Mouse (Mus musculus): ENCODE results near the gene Ube2c. TPM values are rescaled to one million over a fixed set of nuclear protein-coding genes. Genes with fewer than 3 reads are reported as not detected.

The Ube2c gene
- polyA plus RNA-seq, 1 experiment, result 1.4 TPM

DNA sequence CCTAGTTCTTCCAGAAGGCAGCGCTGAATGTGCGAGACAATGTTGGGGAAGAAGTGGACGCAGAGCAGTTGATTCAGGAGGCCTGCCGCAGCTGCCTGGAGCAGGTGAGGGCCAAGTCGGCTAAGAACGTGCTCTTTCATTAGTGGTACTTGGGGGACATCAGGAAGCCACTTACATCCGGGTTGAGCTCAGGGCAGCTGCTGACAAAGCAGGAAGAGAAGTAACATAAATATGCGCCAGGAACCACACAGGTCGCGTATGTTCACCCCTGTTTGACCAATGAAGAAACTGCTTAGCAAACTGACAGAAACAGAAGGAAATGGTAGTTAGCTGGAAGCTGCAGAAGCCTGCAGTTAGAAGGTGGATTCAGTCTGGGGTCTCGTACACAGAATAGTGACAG, 15.6 kb upstream of the Ube2c start:
- no peaks in the 10 kb centered on the region for H3K4me1 ChIP-seq (ENCODE audit: control insufficient read depth, insufficient read depth, insufficient read length, low read length)
- no peak overlapping the region for H3K27ac ChIP-seq (replicated peaks; ENCODE audit: low read depth, low read length)

DNA sequence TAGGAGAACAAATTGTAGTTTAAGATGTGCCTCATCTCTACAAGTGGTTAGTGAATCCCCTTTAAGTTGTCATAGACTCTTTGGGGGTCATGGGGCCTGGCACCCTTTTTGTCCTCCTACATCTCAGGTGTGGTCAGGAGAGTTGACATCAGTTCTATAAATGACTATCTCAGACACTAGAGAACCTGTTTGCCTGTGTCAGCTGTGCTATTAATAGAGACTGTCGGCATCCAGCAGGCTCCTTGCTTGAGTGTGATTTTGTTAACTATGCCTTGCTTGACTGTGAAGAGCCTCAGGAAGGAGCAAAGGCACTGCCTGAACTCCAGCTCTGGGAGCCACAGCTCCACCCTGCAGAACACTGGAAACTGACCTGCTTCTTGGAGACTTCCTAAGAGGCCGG, 14.9 kb upstream of the Ube2c start:
- Histone ChIP-seq H3K27ac (replicated peaks; ENCODE audit: low read depth, low read length) (no peak overlapping the region), H3K4me3 (ENCODE audit: insufficient read depth, low read depth, low read length) (no peak overlapping the region), H3K4me1 (ENCODE audit: control insufficient read depth, insufficient read depth, insufficient read length, low read length) (no peaks in the 10 kb centered on the region)

More for the DNA sequence above, 15.6 kb upstream of the Ube2c start:
- H3K4me3 ChIP-seq (ENCODE audit: insufficient read depth, low read depth, low read length), result no peak overlapping the region

- H3K4me1 ChIP-seq (ENCODE audit: control insufficient read depth, insufficient read depth, insufficient read length, low read length), result peaks cover 2% of the 10 kb centered on the region; the same call in 1 of the 2 replicates
- H3K4me3 ChIP-seq (ENCODE audit: insufficient read depth, low read depth, low read length), result no peak overlapping the region
- H3K27ac ChIP-seq (replicated peaks; ENCODE audit: low read depth, low read length), result no peak overlapping the region
Measured at GRCm38 (mm10) chr2:164757841-164758240, 11.9 kb upstream of the Ube2c start.

DNA sequence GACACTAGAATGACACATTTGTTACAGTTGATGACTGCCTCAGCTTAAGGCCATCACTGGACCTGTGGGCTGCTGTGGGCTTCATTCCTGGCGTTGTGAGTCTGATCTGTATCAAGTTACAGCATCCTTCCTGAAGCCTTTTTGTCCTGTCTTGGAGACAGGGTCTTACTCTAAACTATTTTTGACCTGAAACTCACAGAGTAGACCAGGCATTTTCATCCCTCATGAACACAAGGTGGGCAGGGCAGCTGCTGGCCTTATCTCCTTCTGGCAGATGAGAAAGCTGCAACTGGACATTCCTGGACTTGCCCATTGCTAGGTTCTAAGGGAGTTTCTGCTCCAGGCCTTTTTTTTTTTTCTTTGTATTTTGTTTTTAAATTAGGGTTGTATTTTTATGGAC, 11.0 kb upstream of the Ube2c start:
- H3K4me3 ChIP-seq (ENCODE audit: insufficient read depth, low read depth, low read length), result no peak overlapping the region
- peaks cover 2% of the 10 kb centered on the region; the same call in 1 of the 2 replicates for H3K4me1 ChIP-seq (ENCODE audit: control insufficient read depth, insufficient read depth, insufficient read length, low read length)
- no peak overlapping the region for H3K27ac ChIP-seq (replicated peaks; ENCODE audit: low read depth, low read length)

DNA sequence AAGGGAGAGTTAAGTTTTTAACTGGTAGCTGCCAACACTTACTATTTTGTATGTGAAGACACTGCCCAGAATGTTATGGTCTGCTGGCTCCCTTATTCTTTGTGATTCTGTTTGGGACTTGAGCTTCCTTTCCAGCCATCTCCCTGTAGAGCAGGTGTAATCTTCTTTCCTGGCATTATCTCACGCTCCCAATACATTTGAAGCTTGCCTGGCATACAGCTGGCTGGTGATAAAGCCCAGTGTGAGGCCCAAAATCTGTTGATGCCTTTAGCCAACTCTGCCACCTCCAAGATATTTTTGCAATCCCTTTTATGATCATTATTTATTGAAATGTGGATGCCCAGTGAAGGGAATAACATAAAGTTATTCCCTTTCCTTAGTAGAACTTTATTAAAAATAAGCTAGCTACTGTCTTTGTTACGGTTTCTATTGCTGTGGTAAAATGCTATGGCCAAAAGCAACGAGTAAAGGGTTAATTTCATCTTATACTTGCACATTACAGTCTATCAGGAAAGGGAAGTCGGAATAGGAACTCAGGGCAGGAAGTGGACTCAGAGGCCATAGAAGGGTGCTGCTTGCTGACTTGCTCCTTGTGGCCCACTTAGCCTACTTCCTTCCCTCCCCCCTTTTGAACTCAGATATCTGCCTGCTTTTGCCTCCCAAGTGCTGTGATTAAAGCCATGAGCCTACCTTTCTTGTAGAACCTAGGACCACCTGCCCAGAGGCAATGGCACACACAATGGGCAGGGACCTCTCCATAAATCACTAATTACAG, 9.5 kb upstream of the Ube2c start:
- Histone ChIP-seq H3K27ac (replicated peaks; ENCODE audit: low read depth, low read length) (no peak overlapping the region), H3K4me1 (ENCODE audit: control insufficient read depth, insufficient read depth, insufficient read length, low read length) (peaks cover 2% of the 10 kb centered on the region; the same call in 1 of the 2 replicates), H3K4me3 (ENCODE audit: insufficient read depth, low read depth, low read length) (no peak overlapping the region)

GRCm38 (mm10) chr2:164761502-164761901, 8.2 kb upstream of the Ube2c start:
- Histone ChIP-seq H3K4me3 (ENCODE audit: insufficient read depth, low read depth, low read length) (no peak overlapping the region), H3K4me1 (ENCODE audit: control insufficient read depth, insufficient read depth, insufficient read length, low read length) (peaks cover 2% of the 10 kb centered on the region; the same call in 1 of the 2 replicates), H3K27ac (replicated peaks; ENCODE audit: low read depth, low read length) (no peak overlapping the region)

DNA sequence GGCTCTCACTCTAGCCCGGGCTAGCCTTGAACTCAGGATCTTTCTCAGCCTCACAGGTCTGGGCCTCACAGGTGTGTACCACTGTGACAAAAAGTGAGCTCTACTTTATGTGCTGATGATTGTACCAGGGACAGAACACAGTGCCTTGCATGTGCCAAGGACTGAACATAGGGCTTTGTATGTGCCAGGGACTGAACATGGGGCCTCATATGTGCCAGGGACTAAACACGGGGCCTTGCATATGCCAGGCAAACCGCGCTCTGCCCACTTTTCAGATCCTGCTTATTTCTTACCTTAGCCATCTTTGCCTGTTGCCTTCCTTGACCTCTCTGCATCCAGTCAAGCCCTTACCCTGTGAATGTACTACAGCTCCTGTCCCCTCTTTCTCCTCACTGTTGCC, 7.7 kb upstream of the Ube2c start:
- H3K4me1 ChIP-seq (ENCODE audit: control insufficient read depth, insufficient read depth, insufficient read length, low read length), result peaks cover 2% of the 10 kb centered on the region; the same call in 1 of the 2 replicates
- H3K4me3 ChIP-seq (ENCODE audit: insufficient read depth, low read depth, low read length), result no peak overlapping the region
- H3K27ac ChIP-seq (replicated peaks; ENCODE audit: low read depth, low read length), result no peak overlapping the region

- Histone ChIP-seq H3K27ac (replicated peaks; ENCODE audit: low read depth, low read length) (no peak overlapping the region), H3K4me3 (ENCODE audit: insufficient read depth, low read depth, low read length) (no peak overlapping the region), H3K4me1 (ENCODE audit: control insufficient read depth, insufficient read depth, insufficient read length, low read length) (peaks cover 2% of the 10 kb centered on the region; the same call in 1 of the 2 replicates)
Measured at GRCm38 (mm10) chr2:164762593-164762992, 7.1 kb upstream of the Ube2c start.

- H3K4me1 ChIP-seq (ENCODE audit: control insufficient read depth, insufficient read depth, insufficient read length, low read length), result no peaks in the 10 kb centered on the region
- H3K27ac ChIP-seq (replicated peaks; ENCODE audit: low read depth, low read length), result no peak overlapping the region
- no peak overlapping the region for H3K4me3 ChIP-seq (ENCODE audit: insufficient read depth, low read depth, low read length)
Measured at GRCm38 (mm10) chr2:164765841-164766240, 3.9 kb upstream of the Ube2c start.

GRCm38 (mm10) chr2:164767812-164768540, 1.7 kb upstream of the Ube2c start:
- H3K27ac ChIP-seq (replicated peaks; ENCODE audit: low read depth, low read length), result peak overlapping the region; percentile 44; the same call in 1 of the 2 replicates

DNA sequence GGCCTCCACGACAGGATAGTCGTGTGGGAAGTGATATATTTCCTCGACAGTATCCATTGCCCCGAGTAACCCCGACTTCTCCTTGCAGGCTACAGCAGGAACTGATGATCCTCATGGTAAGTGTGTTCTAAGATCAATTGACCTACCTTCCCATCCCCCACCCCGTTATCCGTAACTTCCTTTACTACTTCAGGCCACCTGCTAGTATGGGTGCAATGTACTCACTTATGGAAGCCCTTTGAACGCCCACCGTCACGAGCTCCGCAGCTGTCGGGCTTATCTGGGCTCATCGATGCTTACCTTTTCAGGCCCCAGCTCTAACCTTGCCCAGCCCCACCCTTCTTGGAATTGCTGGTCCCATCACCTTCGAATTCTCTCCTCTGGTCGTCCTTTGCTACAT, 581 bp downstream of the Ube2c start:
- Histone ChIP-seq H3K4me3 (ENCODE audit: insufficient read depth, low read depth, low read length) (peak overlapping the region; percentile 64), H3K27ac (replicated peaks; ENCODE audit: low read depth, low read length) (no peak overlapping the region), H3K4me1 (ENCODE audit: control insufficient read depth, insufficient read depth, insufficient read length, low read length) (no peaks in the 10 kb centered on the region)

More at GRCm38 (mm10) chr2:164767812-164768540, 1.7 kb upstream of the Ube2c start:
- no peaks in the 10 kb centered on the region for H3K4me1 ChIP-seq (ENCODE audit: control insufficient read depth, insufficient read depth, insufficient read length, low read length)
- no peak overlapping the region for H3K4me3 ChIP-seq (ENCODE audit: insufficient read depth, low read depth, low read length)

DNA sequence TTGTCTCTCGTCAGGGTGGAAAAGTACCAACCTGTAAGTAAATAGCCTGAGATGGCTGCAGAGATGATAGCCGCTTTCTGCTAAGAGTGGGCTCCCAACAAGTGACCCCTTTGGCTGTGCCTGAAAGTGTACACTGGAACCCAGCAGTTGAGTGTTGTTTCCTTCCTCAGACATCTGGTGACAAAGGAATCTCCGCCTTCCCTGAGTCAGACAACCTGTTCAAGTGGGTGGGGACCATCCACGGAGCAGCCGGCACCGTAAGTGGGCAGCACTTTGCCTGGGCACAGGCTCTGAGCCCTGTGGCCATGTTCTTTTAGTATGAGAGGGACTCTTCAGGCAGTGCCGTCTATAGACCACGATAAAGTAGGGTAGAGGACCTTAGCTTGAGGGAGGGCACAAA, 1.4 kb downstream of the Ube2c start:
- Histone ChIP-seq H3K4me3 (ENCODE audit: insufficient read depth, low read depth, low read length) (no peak overlapping the region), H3K4me1 (ENCODE audit: control insufficient read depth, insufficient read depth, insufficient read length, low read length) (no peaks in the 10 kb centered on the region), H3K27ac (replicated peaks; ENCODE audit: low read depth, low read length) (no peak overlapping the region)

GRCm38 (mm10) chr2:164773229-164773988, 3.7 kb downstream of the Ube2c start:
- no peak overlapping the region for H3K4me3 ChIP-seq (ENCODE audit: insufficient read depth, low read depth, low read length)
- H3K27ac ChIP-seq (replicated peaks; ENCODE audit: low read depth, low read length), result no peak overlapping the region
- H3K4me1 ChIP-seq (ENCODE audit: control insufficient read depth, insufficient read depth, insufficient read length, low read length), result no peaks in the 10 kb centered on the region

GRCm38 (mm10) chr2:164773989-164774364, 4.3 kb downstream of the Ube2c start:
- no peak overlapping the region for H3K4me3 ChIP-seq (ENCODE audit: insufficient read depth, low read depth, low read length)
- 0 out of 2 replicates have a peak, but pooled peaks cover under 1% of the 10 kb centered on the region for H3K4me1 ChIP-seq (ENCODE audit: control insufficient read depth, insufficient read depth, insufficient read length, low read length)
- H3K27ac ChIP-seq (replicated peaks; ENCODE audit: low read depth, low read length), result no peak overlapping the region

- Histone ChIP-seq H3K27ac (replicated peaks; ENCODE audit: low read depth, low read length) (no peak overlapping the region), H3K4me1 (ENCODE audit: control insufficient read depth, insufficient read depth, insufficient read length, low read length) (peaks cover 5% of the 10 kb centered on the region), H3K4me3 (ENCODE audit: insufficient read depth, low read depth, low read length) (no peak overlapping the region)
Measured at GRCm38 (mm10) chr2:164776130-164776529, 6.4 kb downstream of the Ube2c start.

Measured in brown adipose tissue, adult 24 weeks (tissue).